Mouse (Mus musculus) brown adipose tissue, adult 24 weeks (tissue): ENCODE measurements around the gene Fasn. TPM values are rescaled to one million over a fixed set of nuclear protein-coding genes. Genes with fewer than 3 reads are reported as not detected.
"Not testable (repeated sequence)": the region's sequence is repeated elsewhere in the genome, so short reads cannot be mapped to it uniquely, and the experiment has no call there.

Source experiments
- H3K27ac ChIP-seq: fragments of 200-500 bp; replicated peaks from 2 replicates; pipeline ENCODE4 v1.5.1; 2012; ENCODE audit warnings: low read depth, mild to moderate bottlenecking, low read length
- H3K4me1 ChIP-seq: fragments of 200-500 bp; 2 replicates; pipeline ENCODE4 v1.6.1; 2012; ENCODE audit warnings: low read length, mixed read lengths; ENCODE audit not compliant: control insufficient read depth, insufficient read depth, insufficient read length
- H3K4me3 ChIP-seq: fragments of 200-500 bp; 2 replicates; pipeline ENCODE4 v1.5.1; 2012; ENCODE audit warnings: low read depth, mild to moderate bottlenecking, low read length, moderate library complexity; ENCODE audit not compliant: insufficient read depth
- polyA plus RNA-seq: library from polyadenylated mRNA; stranded (reverse); fragments of >200 nt; gene quantifications from 2 replicates; pipeline ENCODE4 v1.2.4, GENCODE M21; 2012; ENCODE audit not compliant: missing spikeins, insufficient read depth, insufficient read length

Gene Fasn
- polyA plus RNA-seq, 1 experiment: 5,806 TPM

DNA sequence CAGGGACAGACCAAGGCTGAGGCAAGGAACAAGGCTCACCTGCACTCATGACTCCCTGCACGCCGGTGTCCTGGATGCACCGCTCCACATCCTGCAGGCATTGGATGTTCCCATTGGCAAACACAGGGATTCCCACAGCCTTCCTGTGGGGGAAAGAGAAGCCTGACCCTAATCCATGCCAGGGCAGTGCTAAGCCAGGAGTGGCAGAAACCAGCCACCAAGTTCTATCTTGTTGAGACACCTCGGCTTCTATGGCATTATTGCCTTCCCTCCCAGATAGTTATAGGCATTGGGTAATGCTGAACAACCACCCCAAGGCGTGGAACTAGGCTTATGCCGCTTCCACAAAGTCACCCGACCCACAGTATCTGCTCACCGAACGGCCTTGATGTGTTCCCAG lies 31.7 kb downstream of the Fasn start:
- Histone ChIP-seq H3K4me3 (no peak overlapping the region), H3K4me1 (peaks cover 13% of the 10 kb centered on the region), H3K27ac (no peak overlapping the region)

DNA sequence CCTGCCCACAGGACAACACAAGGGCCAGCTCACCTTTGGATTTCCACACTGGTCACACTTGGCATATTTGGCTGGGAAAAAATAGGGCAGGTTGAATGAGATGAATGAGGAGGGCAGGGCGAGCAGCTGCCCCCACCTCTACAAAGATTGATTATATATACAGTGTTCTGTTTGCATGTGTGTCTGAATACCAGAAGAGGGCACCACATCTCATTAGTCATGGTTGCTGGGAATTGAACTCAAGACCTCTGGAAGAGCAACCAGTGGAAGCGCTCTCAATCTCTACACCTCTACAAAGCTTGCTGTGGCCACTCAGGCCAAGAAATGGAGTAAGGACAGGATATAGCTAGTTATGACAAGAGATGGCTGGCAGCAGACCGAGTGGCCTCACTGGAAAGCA lies 34.5 kb downstream of the Fasn start:
- H3K27ac ChIP-seq: no peak overlapping the region
- H3K4me1 ChIP-seq: peaks cover 8% of the 10 kb centered on the region; the same call in 1 of the 2 replicates
- no peak overlapping the region for H3K4me3 ChIP-seq

DNA sequence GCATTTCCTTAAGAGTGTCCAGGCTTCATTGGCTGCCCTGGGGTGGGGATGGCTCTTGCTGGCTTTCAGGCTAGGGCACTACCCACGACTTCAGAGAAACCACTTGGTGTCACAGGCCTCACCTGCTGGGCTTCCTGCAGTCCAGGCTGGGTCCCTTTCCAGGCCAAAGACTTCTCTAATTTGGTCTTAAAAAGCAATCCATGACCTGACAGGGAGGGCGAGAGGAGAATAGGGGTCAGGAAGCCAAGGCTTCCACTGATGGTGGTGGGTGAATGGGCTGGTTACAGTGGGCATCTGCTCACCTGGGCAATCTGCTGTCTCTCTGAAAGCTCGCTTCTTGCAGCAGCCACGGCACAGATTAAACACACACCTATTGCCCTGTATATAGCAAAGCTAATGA lies 35.0 kb downstream of the Fasn start:
- Histone ChIP-seq H3K27ac (no peak overlapping the region), H3K4me1 (peaks cover 4% of the 10 kb centered on the region; the same call in 1 of the 2 replicates), H3K4me3 (no peak overlapping the region)

DNA sequence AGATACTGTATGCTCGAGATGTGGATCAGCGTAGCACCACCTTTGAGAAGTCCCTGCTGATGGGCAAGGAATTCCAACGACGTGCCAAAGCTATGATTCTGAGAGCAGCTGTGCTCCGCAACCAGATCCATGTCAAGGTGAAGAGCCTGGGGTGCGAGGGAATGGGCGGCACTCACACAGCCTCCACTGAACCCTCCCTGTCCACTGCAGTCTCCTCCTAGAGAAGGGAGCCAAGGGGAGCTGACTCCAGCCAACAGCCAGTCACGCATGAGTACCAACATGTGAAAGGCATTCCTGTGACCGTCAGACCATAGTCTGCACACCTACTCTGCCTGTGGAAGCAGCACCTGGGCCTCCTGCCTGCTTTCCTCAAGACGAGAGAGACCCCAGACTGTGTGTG lies 35.9 kb downstream of the Fasn start:
- not testable (repeated sequence) for H3K4me1 ChIP-seq, H3K4me3 ChIP-seq, H3K27ac ChIP-seq

DNA sequence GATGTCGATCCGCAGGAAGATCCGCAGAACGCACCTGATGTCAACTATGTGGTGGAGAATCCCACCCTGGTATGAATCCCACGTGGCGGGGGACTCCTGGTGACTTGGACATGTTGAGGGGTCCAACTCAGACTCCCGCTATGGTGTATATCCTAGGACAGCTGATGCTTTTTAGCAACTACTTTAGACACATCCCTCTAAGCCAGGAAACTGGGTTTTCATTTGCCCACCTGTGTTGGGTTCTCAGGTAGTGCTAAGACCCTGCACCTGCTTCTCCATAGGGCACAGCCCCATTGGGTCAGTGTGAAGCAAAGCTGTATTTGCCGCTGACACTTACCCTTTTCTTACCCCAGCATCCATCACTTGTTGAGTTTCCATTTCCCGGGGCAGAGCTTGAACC lies 39.2 kb downstream of the Fasn start:
- no peak overlapping the region for H3K27ac ChIP-seq
- H3K4me3 ChIP-seq: peak overlapping the region; percentile 98
- H3K4me1 ChIP-seq: peaks cover 9% of the 10 kb centered on the region

DNA sequence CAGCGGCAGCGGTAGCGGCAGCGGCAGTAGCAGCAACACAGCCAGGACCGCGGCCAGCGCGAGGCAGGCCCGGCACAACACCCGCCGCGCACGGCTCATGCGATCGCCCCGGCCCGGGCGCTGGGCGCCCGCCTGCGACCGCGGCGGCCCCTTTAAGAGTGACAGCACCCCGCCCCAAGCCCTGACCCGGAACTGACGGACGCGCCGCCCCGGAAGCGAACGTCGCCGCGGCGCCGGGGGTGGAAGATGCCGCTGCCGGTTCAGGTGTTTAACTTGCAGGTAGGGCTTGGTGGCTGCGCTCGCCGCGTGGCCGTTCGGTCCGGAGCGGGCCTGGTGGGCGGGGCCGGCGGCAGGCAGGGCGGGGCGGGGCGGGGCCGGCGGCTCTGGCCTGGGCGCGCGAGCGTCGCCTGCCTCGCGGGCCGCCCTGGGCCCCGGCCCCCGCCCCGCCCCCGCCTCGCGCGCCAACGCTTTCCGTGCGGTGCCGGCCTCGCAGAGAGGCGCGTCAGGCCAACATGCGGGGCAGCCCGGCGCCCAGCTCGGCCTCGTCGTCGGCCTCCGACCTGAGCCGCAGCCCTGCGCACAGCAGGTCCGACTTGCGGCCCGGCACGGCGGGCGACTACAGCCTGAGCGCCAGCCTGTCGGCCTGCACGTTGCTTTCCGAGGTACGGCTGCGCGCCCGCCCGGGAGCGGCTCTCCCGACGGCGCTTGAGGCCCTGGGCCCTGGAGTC lies 40.1 kb downstream of the Fasn start, which contains the start of the genes Rfng and Gps1:
TSS of gene Rfng (minus strand) at position 144 of the 728 bp plus-strand sequence.
TSS of gene Gps1 (plus strand) at position 209 of the 728 bp plus-strand sequence.
- Histone ChIP-seq H3K4me3 (peak within 1 kb of the TSS; percentile 99), H3K27ac (peak within 1 kb of the TSS; percentile 41; the same call in 1 of the 2 replicates), H3K4me1 (peaks cover 9% of the 10 kb centered on the region)

DNA sequence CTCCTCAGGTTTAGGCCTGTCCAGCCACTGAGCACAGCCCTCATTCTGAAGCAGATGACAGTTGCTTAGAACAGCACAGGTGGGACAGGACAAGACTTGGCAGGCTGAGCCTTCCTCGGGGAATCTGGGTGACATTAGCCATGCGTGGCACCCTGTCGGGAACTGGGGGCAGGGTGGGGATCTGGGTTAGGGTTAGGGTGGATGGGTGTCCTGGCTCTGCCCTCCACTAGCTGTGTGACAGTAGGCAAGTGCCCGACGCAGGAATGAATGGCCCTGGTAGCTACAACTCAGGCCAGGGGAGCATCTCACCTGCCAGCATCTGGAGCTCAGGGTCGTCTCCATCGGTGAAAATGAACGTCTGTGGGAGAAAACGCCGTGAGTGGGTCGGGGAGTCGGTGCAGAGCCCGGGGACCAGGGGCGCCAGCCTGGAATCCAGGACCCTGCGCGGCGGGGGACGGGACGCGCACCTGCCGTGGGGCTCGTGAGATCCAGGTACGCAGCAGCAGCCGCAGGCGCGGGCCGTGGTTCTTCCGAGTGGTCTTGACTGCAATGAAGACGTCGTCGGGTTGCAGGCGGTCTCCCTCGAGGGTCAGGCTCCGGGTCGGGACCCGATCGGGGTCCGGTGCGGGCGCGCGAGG lies 40.8 kb downstream of the Fasn start:
- Histone ChIP-seq H3K4me1 (peaks cover 9% of the 10 kb centered on the region), H3K27ac (peak overlapping the region; percentile 41; the same call in 1 of the 2 replicates), H3K4me3 (peak overlapping the region; percentile 99)

DNA sequence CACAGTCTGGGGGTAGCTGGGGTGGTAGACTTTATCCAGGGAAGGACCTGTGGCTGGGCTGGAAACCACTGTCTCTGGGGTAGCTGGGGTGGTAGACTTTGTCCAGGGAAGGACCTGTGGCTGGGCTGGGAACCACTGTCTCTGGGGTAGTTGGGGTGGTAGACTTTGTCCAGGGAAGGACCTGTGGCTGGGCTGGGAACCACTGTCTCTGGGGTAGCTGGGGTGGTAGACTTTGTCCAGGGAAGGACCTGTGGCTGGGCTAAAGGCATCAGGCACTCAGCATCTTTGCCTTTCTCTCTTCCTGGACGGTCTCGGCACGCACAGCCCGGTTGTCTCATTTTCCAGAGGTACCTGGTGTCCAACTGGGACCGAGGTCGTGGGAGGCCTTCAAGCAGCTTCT lies 43.0 kb downstream of the Fasn start:
- not testable (repeated sequence) for H3K4me3 ChIP-seq, H3K4me1 ChIP-seq

DNA sequence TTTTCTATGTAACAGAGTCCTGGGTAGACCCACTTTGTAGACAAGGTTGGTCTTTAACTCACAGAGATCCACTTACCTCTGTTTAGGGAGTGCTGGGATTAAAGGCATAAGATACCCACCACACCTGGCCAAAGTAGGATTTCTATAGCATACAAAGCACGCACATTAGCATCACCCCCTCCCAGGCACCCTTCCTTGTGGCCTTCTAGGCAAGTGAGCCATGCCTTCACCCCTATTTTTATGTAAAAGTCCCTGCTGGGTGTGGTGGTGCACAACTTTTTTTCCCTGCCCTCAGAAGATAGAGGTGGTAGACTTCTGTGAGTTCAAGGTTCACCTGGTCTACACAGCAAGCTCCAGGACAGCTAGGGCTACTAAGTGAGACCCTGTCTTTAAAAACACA lies 44.5 kb downstream of the Fasn start:
- peaks cover 4% of the 10 kb centered on the region for H3K4me1 ChIP-seq
- no peak overlapping the region for H3K27ac ChIP-seq
- no peak overlapping the region for H3K4me3 ChIP-seq

More for the DNA sequence above, 43.0 kb downstream of the Fasn start:
- H3K27ac ChIP-seq: not testable (repeated sequence)

DNA sequence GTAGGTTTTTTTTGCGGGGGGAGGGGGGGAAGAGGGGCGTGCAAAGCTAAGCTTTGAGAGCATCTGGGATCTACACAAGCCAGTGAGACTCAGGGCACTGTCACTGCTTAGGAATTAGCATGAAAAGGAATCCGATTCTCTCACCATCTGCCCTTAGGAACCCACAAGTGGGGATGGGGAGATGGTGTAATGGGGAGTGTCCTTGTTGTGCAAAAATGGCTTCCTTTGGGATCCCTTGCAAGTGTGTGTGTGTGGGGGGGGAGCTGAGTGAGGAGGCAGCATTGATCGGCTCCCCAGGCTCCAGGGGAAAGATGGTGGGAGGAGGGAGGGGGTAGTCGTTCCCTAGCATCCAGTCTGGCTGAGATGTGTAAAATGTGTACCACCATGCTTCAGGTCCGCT lies 47.2 kb downstream of the Fasn start:
- no peaks in the 10 kb centered on the region for H3K4me1 ChIP-seq
- no peak overlapping the region for H3K27ac ChIP-seq
- no peak overlapping the region for H3K4me3 ChIP-seq

DNA sequence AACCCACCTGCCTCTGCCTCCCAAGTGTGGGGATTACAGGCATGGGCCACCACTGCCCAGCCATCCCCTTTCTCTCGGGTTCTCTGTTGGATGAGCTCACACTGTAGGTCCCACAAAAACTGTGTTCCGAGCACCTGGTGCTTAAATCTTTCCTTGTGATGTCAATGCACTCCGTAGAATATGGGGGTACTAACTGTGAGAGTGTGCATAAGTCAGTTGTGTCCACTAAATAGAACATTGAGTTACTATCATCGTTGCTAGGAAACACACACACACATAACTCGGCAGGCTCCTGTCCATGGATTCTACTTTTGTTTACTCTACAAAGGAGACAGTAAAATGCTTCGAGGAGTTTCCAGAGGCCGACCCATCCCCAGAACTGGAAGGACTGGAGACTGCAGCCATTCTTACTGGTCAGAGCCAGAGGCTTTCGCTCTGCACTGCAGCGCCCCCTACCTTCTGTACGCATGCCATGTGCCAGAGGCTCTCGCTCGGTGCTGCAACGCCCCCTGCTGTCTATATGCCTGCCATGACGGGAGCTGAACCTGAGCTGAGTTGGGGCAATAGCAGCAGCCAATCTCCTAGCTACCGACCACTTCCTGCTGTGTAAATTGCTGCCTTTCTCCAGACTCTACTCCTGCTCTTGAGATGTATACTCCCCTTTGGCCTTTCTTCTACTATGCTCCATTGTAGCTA lies 48.4 kb downstream of the Fasn start:
- Histone ChIP-seq H3K27ac (no peak overlapping the region), H3K4me3 (no peak overlapping the region), H3K4me1 (no peaks in the 10 kb centered on the region)

DNA sequence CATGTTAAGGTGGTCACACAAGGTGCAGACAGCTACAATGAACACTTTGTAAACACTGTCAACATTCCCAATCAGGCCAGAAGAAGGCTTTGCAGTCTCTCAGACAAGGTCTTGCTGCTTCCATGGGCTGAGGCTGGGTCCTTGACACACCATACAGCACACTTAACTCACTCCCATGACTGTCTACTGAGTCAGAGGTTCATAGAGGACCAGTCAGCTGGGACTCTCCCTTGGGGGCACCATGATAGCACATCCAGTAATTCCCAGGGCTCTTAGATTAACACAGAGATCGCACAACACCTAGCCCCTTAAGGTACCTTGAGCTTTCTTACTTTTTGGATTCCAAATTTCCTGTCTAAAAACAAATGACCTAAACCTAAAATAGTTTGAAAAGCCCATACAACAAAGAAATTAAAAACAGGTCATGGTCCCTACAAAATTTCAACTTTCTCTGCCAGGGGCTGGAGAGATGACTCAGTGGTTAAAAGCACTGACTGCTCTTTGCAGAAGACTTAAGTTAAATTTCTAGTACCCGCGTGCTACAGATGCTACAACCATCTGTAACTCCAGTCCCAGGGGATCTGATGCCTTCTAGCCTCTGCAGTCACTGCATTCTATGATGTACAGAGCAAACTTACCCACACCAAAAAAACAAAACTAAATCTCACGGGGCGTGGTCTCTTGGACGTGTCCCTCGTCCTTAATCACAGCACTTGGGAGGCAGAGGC lies 50.7 kb downstream of the Fasn start:
- no peak overlapping the region for H3K27ac ChIP-seq

DNA sequence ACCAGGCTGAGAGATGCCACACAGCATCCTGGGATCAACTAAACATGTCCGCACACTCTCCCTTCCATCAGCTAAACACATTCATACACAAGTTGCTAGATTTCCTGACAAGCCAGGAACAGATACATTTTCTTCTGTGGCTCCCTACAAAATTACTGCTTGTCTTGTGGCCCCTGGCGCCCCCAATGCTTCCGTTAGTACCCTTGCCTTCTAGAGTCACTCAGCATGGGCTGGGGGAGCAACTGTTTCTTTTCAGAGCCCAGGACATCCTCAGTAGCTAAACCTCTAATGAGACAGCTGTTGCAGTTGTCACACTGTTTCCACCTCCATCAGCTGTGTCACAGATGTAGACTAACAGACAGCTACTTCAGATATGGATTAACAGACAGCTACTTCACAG lies 51.6 kb downstream of the Fasn start:
- Histone ChIP-seq H3K4me3 (no peak overlapping the region), H3K27ac (no peak overlapping the region), H3K4me1 (no peaks in the 10 kb centered on the region)

More for the DNA sequence above, 50.7 kb downstream of the Fasn start:
- no peaks in the 10 kb centered on the region for H3K4me1 ChIP-seq
- no peak overlapping the region for H3K4me3 ChIP-seq

DNA sequence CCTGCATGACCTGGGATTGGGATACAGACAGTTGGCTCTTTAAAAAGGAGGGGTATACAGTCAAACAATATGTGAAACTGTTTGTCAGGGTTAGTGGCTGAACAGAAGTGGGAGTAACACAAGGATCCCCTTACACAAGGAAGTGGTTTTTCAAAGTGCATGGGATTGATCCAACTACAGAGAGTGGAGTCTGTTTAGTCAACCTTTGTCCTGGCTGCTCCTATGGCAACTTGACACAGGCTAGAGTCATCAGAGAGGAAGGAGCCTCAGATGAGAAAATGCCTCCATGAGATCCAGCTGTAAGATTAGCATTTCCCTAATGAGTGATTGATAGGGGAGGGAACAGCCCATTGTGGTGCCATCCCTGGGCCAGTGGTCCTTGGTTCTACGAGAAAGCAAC lies 56.1 kb downstream of the Fasn start:
- Histone ChIP-seq H3K27ac (no peak overlapping the region), H3K4me3 (no peak overlapping the region), H3K4me1 (no peaks in the 10 kb centered on the region)

DNA sequence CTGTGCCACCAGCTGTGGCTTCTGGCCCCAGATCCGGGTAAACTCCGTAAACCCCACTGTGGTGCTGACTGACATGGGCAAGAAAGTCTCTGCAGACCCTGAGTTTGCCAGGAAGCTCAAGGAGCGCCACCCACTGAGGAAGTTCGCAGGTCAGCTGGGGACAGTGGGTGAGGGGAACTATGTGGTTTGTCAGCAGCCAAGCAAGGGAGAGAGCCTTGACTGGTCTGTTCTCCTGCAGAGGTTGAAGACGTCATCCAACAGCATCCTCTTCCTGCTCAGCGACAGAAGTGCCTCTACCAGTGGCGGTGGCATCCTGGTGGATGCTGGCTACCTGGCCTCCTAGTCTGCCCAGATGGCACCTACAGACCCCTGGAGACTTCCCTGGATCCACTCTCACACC lies 57.3 kb downstream of the Fasn start:
- not testable (repeated sequence) for H3K4me1 ChIP-seq, H3K4me3 ChIP-seq, H3K27ac ChIP-seq
